Mouse (Mus musculus) macrophage (primary cell): Measurements from ENCODE around the gene Cep170b. TPM values are rescaled to one million over a fixed set of nuclear protein-coding genes. Genes with fewer than 3 reads are reported as not detected.

Experiments used
- H3K27ac ChIP-seq: fragments of 350-480 bp; formaldehyde crosslinking; 2 replicates; pipeline ENCODE4 v1.9.0; 2021
- H3K36me3 ChIP-seq: fragments of 350-480 bp; formaldehyde crosslinking; 2 replicates; pipeline ENCODE4 v1.9.0; 2021; ENCODE audit errors: inconsistent target
- H3K4me3 ChIP-seq: fragments of 350-480 bp; formaldehyde crosslinking; 2 replicates; pipeline ENCODE4 v1.9.0; 2021; ENCODE audit errors: inconsistent target
- H3K79me2 ChIP-seq: fragments of 350-480 bp; formaldehyde crosslinking; 2 replicates; pipeline ENCODE4 v1.9.0; 2021; ENCODE audit errors: inconsistent target
- WGBS: methylation state at CpG from one replicate; pipeline ENCODE4 v1.1.7; 2026; ENCODE audit warnings: inconsistent platforms; ENCODE audit not compliant: missing documents; 5-methylcytosine and 5-hydroxymethylcytosine counted together
- polyA plus RNA-seq: library from polyadenylated mRNA; stranded (reverse); fragments of 250-400 nt; gene quantifications from 3 replicates; pipeline ENCODE4 v1.2.4, GENCODE M21; 2018; ENCODE audit warnings: inconsistent platforms

The Cep170b gene
- polyA plus RNA-seq, 1 experiment from 2014 or later, result 4.7 TPM

- no peaks in the 10 kb centered on the region for H3K79me2 ChIP-seq
- no peak overlapping the region for H3K27ac ChIP-seq
- WGBS, result 91% methylated on average over 9 of the region's 9 CpGs
- H3K4me3 ChIP-seq, result no peak overlapping the region
- peaks cover 10% of the 10 kb centered on the region; the same call in 1 of the 2 replicates for H3K36me3 ChIP-seq
These were observed 53.1 kb downstream of the Cep170b start for GRCm38 (mm10) chr12:112773366-112773765.

- Histone ChIP-seq H3K79me2 (no peaks in the 10 kb centered on the region), H3K27ac (no peak overlapping the region), H3K4me3 (no peak overlapping the region), H3K36me3 (0 out of 2 replicates have a peak, but pooled peaks cover 3% of the 10 kb centered on the region)
- WGBS, result 68% methylated on average over 6 of the region's 6 CpGs
These were observed 53.8 kb downstream of the Cep170b start for GRCm38 (mm10) chr12:112774026-112774425.

GRCm38 (mm10) chr12:112774481-112774880 lies 54.2 kb downstream of the Cep170b start:
- Histone ChIP-seq H3K4me3 (no peak overlapping the region), H3K79me2 (no peaks in the 10 kb centered on the region), H3K27ac (no peak overlapping the region), H3K36me3 (no peaks in the 10 kb centered on the region)
- WGBS, result 95% methylated on average over 10 of the region's 10 CpGs

GRCm38 (mm10) chr12:112791026-112791425 lies 70.8 kb downstream of the Cep170b start:
- Histone ChIP-seq H3K36me3 (peaks cover 19% of the 10 kb centered on the region), H3K27ac (no peak overlapping the region), H3K79me2 (peaks cover 49% of the 10 kb centered on the region), H3K4me3 (no peak overlapping the region)
- 83% methylated on average over 8 of the region's 8 CpGs for WGBS

- H3K36me3 ChIP-seq, result no peaks in the 10 kb centered on the region
- H3K27ac ChIP-seq, result peak overlapping the region; percentile 80
- peaks cover 49% of the 10 kb centered on the region for H3K79me2 ChIP-seq
- 82% methylated on average over 12 of the region's 13 CpGs for WGBS
- peak overlapping the region; percentile 49 for H3K4me3 ChIP-seq
These were observed 73.5 kb downstream of the Cep170b start for GRCm38 (mm10) chr12:112793601-112794355.

GRCm38 (mm10) chr12:112794356-112794816 lies 74.1 kb downstream of the Cep170b start:
- peak overlapping the region; percentile 49 for H3K4me3 ChIP-seq

GRCm38 (mm10) chr12:112794998-112795397 lies 74.7 kb downstream of the Cep170b start:
- Histone ChIP-seq H3K79me2 (peaks cover 49% of the 10 kb centered on the region), H3K36me3 (no peaks in the 10 kb centered on the region), H3K4me3 (peak overlapping the region; percentile 49), H3K27ac (peak overlapping the region; percentile 80)
- WGBS, result 89% methylated on average over 5 of the region's 5 CpGs

More at GRCm38 (mm10) chr12:112794356-112794816, 74.1 kb downstream of the Cep170b start:
- Histone ChIP-seq H3K36me3 (no peaks in the 10 kb centered on the region), H3K79me2 (peaks cover 49% of the 10 kb centered on the region), H3K27ac (peak overlapping the region; percentile 80)
- WGBS, result 86% methylated on average over 7 of the region's 7 CpGs

GRCm38 (mm10) chr12:112795466-112796104 lies 75.3 kb downstream of the Cep170b start:
- Histone ChIP-seq H3K36me3 (no peaks in the 10 kb centered on the region), H3K79me2 (peaks cover 49% of the 10 kb centered on the region), H3K4me3 (peak overlapping the region; percentile 49), H3K27ac (peak overlapping the region; percentile 80)
- 11% methylated on average over 18 of the region's 18 CpGs for WGBS

Other genes with a start within 250 kb of the Cep170b start
- not detected in 3 replicates for gene A530016L24Rik, start 231.0 kb upstream of the Cep170b start, polyA plus RNA-seq
- gene Tmem179, start 203.7 kb upstream of the Cep170b start, polyA plus RNA-seq, result not detected in 3 replicates
- gene Inf2, start 131.7 kb upstream of the Cep170b start, polyA plus RNA-seq, result 6.8 to 20.9 TPM (median 9.4 TPM) in 3 replicates
- gene Adssl1, start 100.4 kb upstream of the Cep170b start, polyA plus RNA-seq, result 33.0 to 157 TPM (median 71.6 TPM) in 3 replicates
- 5.6 to 43.8 TPM (median 19.5 TPM) in 3 replicates for gene Siva1, start 75.8 kb upstream of the Cep170b start, polyA plus RNA-seq
- gene Akt1, start 45.6 kb upstream of the Cep170b start, polyA plus RNA-seq, result 174 to 203 TPM (median 184 TPM) in 3 replicates
- 3.2 to 4.7 TPM (median 3.5 TPM) in 3 replicates for gene Zbtb42, start 41.6 kb upstream of the Cep170b start, polyA plus RNA-seq
- 131 to 514 TPM (median 230 TPM) in 3 replicates for gene Pld4, start 40.2 kb downstream of the Cep170b start, polyA plus RNA-seq
- gene Ahnak2, start 82.2 kb downstream of the Cep170b start, polyA plus RNA-seq, result 41.7 to 78.3 TPM (median 63.2 TPM) in 3 replicates
- gene Clba1, start 88.5 kb downstream of the Cep170b start, polyA plus RNA-seq, result 1.9 to 4.4 TPM (median 4.2 TPM) in 3 replicates
- gene Cdca4, start 109.0 kb downstream of the Cep170b start, polyA plus RNA-seq, result 10.7 to 17.8 TPM (median 14.2 TPM) in 3 replicates
- gene Gpr132, start 147.8 kb downstream of the Cep170b start, polyA plus RNA-seq, result 1.7 to 5.8 TPM (median 2.0 TPM) in 3 replicates
- gene Jag2, start 209.3 kb downstream of the Cep170b start, polyA plus RNA-seq, result 0.14 to 0.42 TPM (median 0.26 TPM) in 3 replicates
- 5.3 to 15.2 TPM (median 11.4 TPM) in 3 replicates for gene Nudt14, start 221.7 kb downstream of the Cep170b start, polyA plus RNA-seq